In the genomic region with DNA sequence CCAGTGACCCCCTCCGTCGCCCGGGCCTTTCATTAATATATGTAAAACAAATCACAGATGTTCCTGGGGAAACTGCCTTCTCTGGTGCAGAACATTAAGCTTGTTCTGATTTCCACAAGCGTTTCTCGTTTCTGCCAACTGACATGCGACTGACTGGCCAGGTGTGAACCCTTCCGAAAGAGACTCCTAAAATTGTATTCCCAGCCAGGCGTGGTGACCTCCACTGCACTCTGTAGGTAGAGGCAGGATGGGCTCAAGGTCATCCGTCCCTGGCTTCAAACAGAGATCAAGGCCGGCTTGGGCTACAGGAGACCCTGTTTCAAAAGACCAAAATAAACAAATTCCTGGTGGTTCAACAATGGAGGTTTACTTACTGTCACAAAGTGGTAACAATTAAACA, we compare ENCODE assay signal across 16 mouse cellular contexts. TPM values are rescaled to one million over a fixed set of nuclear protein-coding genes. Genes with fewer than 3 reads are reported as not detected.
DNase-seq lines count a peak whose midpoint lies in the region; ATAC-seq lines count a peak whose summit lies in the region.
"Had no signal": no experiment of that assay in that cellular context is flagged by ENCODE, and none has a peak within 500 bp of the region (broad histone marks: within the 10 kb centered on the region; RNA-seq: fewer than 3 reads in every experiment).

No protein-coding gene starts in this region.

- intact Hi-C loops in heart, postnatal 36 days (cut with DNase I) = loop anchor here (2.0 to 5.0 kb wide), 2 partner anchors 51 to 181 kb away; no protein-coding TSS in a partner anchor

- H3K4me3 ChIP-seq in liver, embryonic 13.5 days (replicated peaks) = no peak overlapping the region
- H3K4me3 ChIP-seq in liver, embryonic 12.5 days = no peak overlapping the region
- H3K4me3 ChIP-seq in limb, embryonic 12.5 days (replicated peaks) = no peak overlapping the region

- peak; percentile 54; the same call in 1 of the 2 replicates for ATAC-seq in liver, embryonic 13.5 days (ENCODE audit: low read depth)
- ATAC-seq in liver, embryonic 12.5 days = no peak
- ATAC-seq in limb, embryonic 12.5 days (ENCODE audit: insufficient number of reproducible peaks, insufficient read depth, low FRiP score, low TSS enrichment, low read depth) = no peak

- 60% methylated on average over 10 of the region's 10 CpGs for WGBS in liver, embryonic 13.5 days (ENCODE audit: insufficient replicate concordance)
- WGBS in liver, embryonic 12.5 days (ENCODE audit: insufficient replicate concordance) = 57% methylated on average over 10 of the region's 10 CpGs
- WGBS in limb, embryonic 12.5 days = 34% methylated on average over 10 of the region's 10 CpGs

- no peak overlapping the region for H3K9ac ChIP-seq in liver, embryonic 13.5 days
- no peak overlapping the region for H3K9ac ChIP-seq in liver, embryonic 12.5 days
- H3K9ac ChIP-seq in limb, embryonic 12.5 days (replicated peaks) = no peak overlapping the region
- H3K9ac ChIP-seq: kidney, embryonic 15.5 days had no signal

- no peaks in the 10 kb centered on the region for H3K36me3 ChIP-seq in liver, embryonic 13.5 days
- no peaks in the 10 kb centered on the region for H3K36me3 ChIP-seq in liver, embryonic 12.5 days
- no peaks in the 10 kb centered on the region for H3K36me3 ChIP-seq in limb, embryonic 12.5 days
- H3K36me3 ChIP-seq: hindbrain, embryonic 15.5 days; kidney, embryonic 15.5 days; midbrain, embryonic 10.5 days had no signal

- H3K4me1 ChIP-seq in liver, embryonic 13.5 days (replicated peaks) = peaks cover 9% of the 10 kb centered on the region
- 0 out of 2 replicates have a peak, but pooled peaks cover 11% of the 10 kb centered on the region for H3K4me1 ChIP-seq in liver, embryonic 12.5 days
- peaks cover 42% of the 10 kb centered on the region for H3K4me1 ChIP-seq in limb, embryonic 12.5 days (replicated peaks)

- H3K27me3 ChIP-seq in liver, embryonic 13.5 days = peaks cover 62% of the 10 kb centered on the region
- peaks cover 72% of the 10 kb centered on the region for H3K27me3 ChIP-seq in liver, embryonic 12.5 days (replicated peaks)
- H3K27me3 ChIP-seq in limb, embryonic 12.5 days = no peaks in the 10 kb centered on the region
- H3K27me3 ChIP-seq: hindbrain, embryonic 15.5 days had no signal

- no peaks in the 10 kb centered on the region for H3K9me3 ChIP-seq in liver, embryonic 13.5 days (replicated peaks)
- H3K9me3 ChIP-seq in liver, embryonic 12.5 days (replicated peaks) = no peaks in the 10 kb centered on the region
- no peaks in the 10 kb centered on the region for H3K9me3 ChIP-seq in limb, embryonic 12.5 days
- H3K9me3 ChIP-seq: hindbrain, embryonic 15.5 days; kidney, embryonic 15.5 days; midbrain, embryonic 10.5 days had no signal

- DNase-seq in heart, adult 11 months = peak; percentile 86
- no peak for DNase-seq in heart, postnatal 36 days
- DNase-seq in liver, embryonic 13.5 days = no peak
- no peak for DNase-seq in frontal cortex, postnatal 36 days (ENCODE audit: low spot score in 2 of 2)
- no peak for DNase-seq in ovary, postnatal 14 days (ENCODE audit: low spot score)
- no peak for DNase-seq in urinary bladder, adult 18-20 months (ENCODE audit: low spot score in 2 of 2)
- DNase-seq: cerebellum, adult 18-20 months; gastrocnemius, postnatal 14 days; layer of hippocampus, adult 9-11 months; lung, postnatal 10 days had no signal

- no peak overlapping the region for H3K27ac ChIP-seq in liver, embryonic 13.5 days
- no peak overlapping the region for H3K27ac ChIP-seq in liver, embryonic 12.5 days
- peak overlapping the region; percentile 95 for H3K27ac ChIP-seq in limb, embryonic 12.5 days
- H3K27ac ChIP-seq: hindbrain, embryonic 15.5 days had no signal

- H3K4me2 ChIP-seq in liver, embryonic 13.5 days = no peak overlapping the region
- no peak overlapping the region for H3K4me2 ChIP-seq in liver, embryonic 12.5 days
- no peak overlapping the region for H3K4me2 ChIP-seq in limb, embryonic 12.5 days

RNA-seq across cellular contexts. Expression of gene Ptgfrn, which starts 1.2 kb away (rescaled TPM):
- total RNA-seq in heart, postnatal 36 days (2021) = 10 to 100 TPM; 27.1 to 29.3 TPM
- 0.39 and 0.46 TPM in 2 replicates for polyA plus RNA-seq in liver, embryonic 13.5 days (2015; fragmentation: Nextera tagmentation; extraction: Ambion mirVana)
- polyA plus RNA-seq in liver, embryonic 12.5 days (2016; fragmentation: Nextera tagmentation; extraction: Ambion mirVana) = 0.68 and 0.78 TPM in 2 replicates
- 5.9 and 6.1 TPM in 2 replicates for polyA plus RNA-seq in limb, embryonic 12.5 days (2016; fragmentation: Nextera tagmentation; extraction: Ambion mirVana)
- total RNA-seq: MEL had no signal
